17 mouse cellular contexts compared by ENCODE assay signal in genomic region chr9:77536832-77537231, GRCm38 (mm10). TPM values are rescaled to one million over a fixed set of nuclear protein-coding genes. Genes with fewer than 3 reads are reported as not detected.
DNase-seq lines count a peak whose midpoint lies in the region; ATAC-seq lines count a peak whose summit lies in the region.
"Had no signal": no experiment of that assay in that cellular context is flagged by ENCODE, and none has a peak within 500 bp of the region (broad histone marks: within the 10 kb centered on the region; RNA-seq: fewer than 3 reads in every experiment).

No protein-coding gene starts in this region.

- H3K27me3 ChIP-seq in lung, embryonic 15.5 days = peaks cover 30% of the 10 kb centered on the region; the same call in 1 of the 2 replicates
- H3K27me3 ChIP-seq in stomach, embryonic 16.5 days (ENCODE audit: control insufficient read depth, insufficient read depth, low read length) = no peaks in the 10 kb centered on the region
- no peaks in the 10 kb centered on the region for H3K27me3 ChIP-seq in forebrain, embryonic 13.5 days
- peaks cover 11% of the 10 kb centered on the region; the same call in 1 of the 2 replicates for H3K27me3 ChIP-seq in forebrain, embryonic 10.5 days (ENCODE audit: poor library complexity, severe bottlenecking)
- H3K27me3 ChIP-seq: embryonic facial prominence, embryonic 13.5 days; Patski had no signal

- WGBS in lung, embryonic 15.5 days = 52% methylated on average over 7 of the region's 7 CpGs
- 52% methylated on average over 7 of the region's 7 CpGs for WGBS in stomach, embryonic 16.5 days
- WGBS in forebrain, embryonic 13.5 days = 68% methylated on average over 7 of the region's 7 CpGs
- 75% methylated on average over 7 of the region's 7 CpGs for WGBS in forebrain, embryonic 10.5 days

- no peaks in the 10 kb centered on the region for H3K9me3 ChIP-seq in lung, embryonic 15.5 days
- H3K9me3 ChIP-seq in stomach, embryonic 16.5 days (replicated peaks; ENCODE audit: control insufficient read depth, low read length) = no peaks in the 10 kb centered on the region
- no peaks in the 10 kb centered on the region for H3K9me3 ChIP-seq in forebrain, embryonic 13.5 days (replicated peaks)
- no peaks in the 10 kb centered on the region for H3K9me3 ChIP-seq in forebrain, embryonic 10.5 days
- H3K9me3 ChIP-seq: embryonic facial prominence, embryonic 13.5 days had no signal

- peak; percentile 39 for DNase-seq in urinary bladder, postnatal 25 days (ENCODE audit: low spot score)
- no peak for DNase-seq in urinary bladder, postnatal 10 days (ENCODE audit: low spot score)
- DNase-seq in lung, postnatal 36 days = peak; percentile 63
- DNase-seq in embryo, embryonic 10.5 days (ENCODE audit: low spot score) = no peak
- no peak for DNase-seq in forebrain, embryonic 10.5 days (ENCODE audit: extremely low spot score, low spot score)
- DNase-seq: adrenal gland, adult 8-10 months; cerebellum, adult 9-11 months; heart, postnatal 10 days; layer of hippocampus, postnatal 36 days; liver, postnatal 0 days; thymus, adult 2 months had no signal

- H3K27ac ChIP-seq in lung, embryonic 15.5 days = peak overlapping the region; percentile 63; the same call in 1 of the 2 replicates
- peak overlapping the region; percentile 76 for H3K27ac ChIP-seq in stomach, embryonic 16.5 days (ENCODE audit: low read length)
- H3K27ac ChIP-seq in forebrain, embryonic 13.5 days = no peak overlapping the region
- H3K27ac ChIP-seq in forebrain, embryonic 10.5 days = no peak overlapping the region
- H3K27ac ChIP-seq: embryonic facial prominence, embryonic 13.5 days had no signal

- no peaks in the 10 kb centered on the region for H3K36me3 ChIP-seq in lung, embryonic 15.5 days
- no peaks in the 10 kb centered on the region for H3K36me3 ChIP-seq in stomach, embryonic 16.5 days (ENCODE audit: control insufficient read depth, insufficient read depth, low read length)
- no peaks in the 10 kb centered on the region for H3K36me3 ChIP-seq in forebrain, embryonic 13.5 days (ENCODE audit: poor library complexity, severe bottlenecking)
- H3K36me3 ChIP-seq in forebrain, embryonic 10.5 days (replicated peaks) = peaks cover 6% of the 10 kb centered on the region; the same call in 1 of the 2 replicates
- H3K36me3 ChIP-seq: embryonic facial prominence, embryonic 13.5 days had no signal

- no peak overlapping the region for H3K9ac ChIP-seq in lung, embryonic 15.5 days
- 0 out of 2 replicates have a peak overlapping the region, but pooled peaks have one; percentile 23 for H3K9ac ChIP-seq in stomach, embryonic 16.5 days (ENCODE audit: low read length)
- no peak overlapping the region for H3K9ac ChIP-seq in forebrain, embryonic 13.5 days
- H3K9ac ChIP-seq: embryonic facial prominence, embryonic 13.5 days; liver, postnatal 0 days had no signal

- H3K4me1 ChIP-seq in lung, embryonic 15.5 days = peaks cover 29% of the 10 kb centered on the region
- peaks cover 19% of the 10 kb centered on the region for H3K4me1 ChIP-seq in stomach, embryonic 16.5 days (ENCODE audit: control insufficient read depth, insufficient read depth, low read length)
- peaks cover 44% of the 10 kb centered on the region for H3K4me1 ChIP-seq in forebrain, embryonic 13.5 days
- H3K4me1 ChIP-seq in forebrain, embryonic 10.5 days = peaks cover 64% of the 10 kb centered on the region

- H3K4me3 ChIP-seq in lung, embryonic 15.5 days = no peak overlapping the region
- H3K4me3 ChIP-seq in stomach, embryonic 16.5 days (replicated peaks; ENCODE audit: low read length) = no peak overlapping the region
- H3K4me3 ChIP-seq in forebrain, embryonic 13.5 days = no peak overlapping the region
- no peak overlapping the region for H3K4me3 ChIP-seq in forebrain, embryonic 10.5 days
- H3K4me3 ChIP-seq: embryonic facial prominence, embryonic 13.5 days had no signal

- ATAC-seq in lung, embryonic 15.5 days (ENCODE audit: borderline replicate concordance, extremely low read depth, low FRiP score, low TSS enrichment) = 0 out of 2 replicates have a peak, but pooled peaks have one; percentile 57
- ATAC-seq in stomach, embryonic 16.5 days (ENCODE audit: insufficient read depth, low FRiP score) = peak; percentile 60
- no peak for ATAC-seq in forebrain, embryonic 13.5 days
- ATAC-seq: liver, postnatal 0 days; Patski had no signal

- peak overlapping the region; percentile 27 for H3K4me2 ChIP-seq in lung, embryonic 15.5 days
- peak overlapping the region; percentile 31; the same call in 1 of the 2 replicates for H3K4me2 ChIP-seq in stomach, embryonic 16.5 days (ENCODE audit: low read depth, low read length)
- H3K4me2 ChIP-seq in forebrain, embryonic 13.5 days = no peak overlapping the region
- H3K4me2 ChIP-seq: embryonic facial prominence, embryonic 13.5 days; midbrain, embryonic 11.5 days had no signal

RNA-seq across cellular contexts. Expression of gene Lrrc1, which starts 7.8 kb away (rescaled TPM):
- polyA plus RNA-seq in lung, embryonic 15.5 days (2015; fragmentation: Nextera tagmentation; extraction: Ambion mirVana) = 9.3 and 11.4 TPM in 2 replicates
- 17.7 and 19.2 TPM in 2 replicates for polyA plus RNA-seq in stomach, embryonic 16.5 days (2015; fragmentation: Nextera tagmentation; extraction: Ambion mirVana)
- 12.5 and 13.0 TPM in 2 replicates for polyA plus RNA-seq in forebrain, embryonic 13.5 days (2015; fragmentation: Nextera tagmentation; extraction: Ambion mirVana)
- polyA plus RNA-seq in forebrain, embryonic 10.5 days (2016; fragmentation: Nextera tagmentation; extraction: Ambion mirVana) = 14.4 and 15.9 TPM in 2 replicates

Comparison
In these comparisons a context has a peak if more than half of its experiments do, and no peak if none do; other contexts are left out.
1. DNase-seq: peak in urinary bladder, postnatal 25 days (single experiment) and lung, postnatal 36 days (single experiment); none in urinary bladder, postnatal 10 days (single experiment), embryo, embryonic 10.5 days (single experiment) and forebrain, embryonic 10.5 days (single experiment).
2. H3K27ac ChIP-seq: peak in lung, embryonic 15.5 days (single experiment) and stomach, embryonic 16.5 days (single experiment); none in forebrain, embryonic 13.5 days (single experiment) and forebrain, embryonic 10.5 days (single experiment).